Mouse (Mus musculus): ENCODE results near the gene Gdf7. TPM values are rescaled to one million over a fixed set of nuclear protein-coding genes. Genes with fewer than 3 reads are reported as not detected.

Gdf7 gene
- total RNA-seq, 2 experiments from 2014 or later = 0.41 to 0.65 TPM

Other genes with a start within 250 kb of the Gdf7 start
- gene Ldah, start 93.8 kb downstream of the Gdf7 start, total RNA-seq (2021) = 10 to 100 TPM; 25.2 to 26.9 TPM
- 10 to 100 TPM; 11.9 to 12.9 TPM for gene Hs1bp3, start 11.5 kb upstream of the Gdf7 start, total RNA-seq (2021)
- gene Rhob, start 198.1 kb upstream of the Gdf7 start, total RNA-seq (2021) = 100 to 1,000 TPM; 220 to 235 TPM